Mouse (Mus musculus): Measurements from ENCODE around the gene Fam20a. TPM values are rescaled to one million over a fixed set of nuclear protein-coding genes. Genes with fewer than 3 reads are reported as not detected.
A peak's percentile ranks its signal among the peaks of the same experiment; 100 is the strongest.

Fam20a gene
- polyA plus RNA-seq, 1 experiment from 2014 or later = 1.2 TPM

GRCm38 (mm10) chr11:109745210-109745609, 23.1 kb upstream of the Fam20a start:
- Histone ChIP-seq H3K4me1 (ENCODE audit: control insufficient read depth, insufficient read depth, low read length) (no peaks in the 10 kb centered on the region), H3K4me3 (ENCODE audit: low read depth, low read length) (no peak overlapping the region), H3K27me3 (ENCODE audit: control insufficient read depth, insufficient read depth, low read length) (no peaks in the 10 kb centered on the region; the same call in 1 of the 2 replicates), H3K36me3 (ENCODE audit: control insufficient read depth, insufficient read depth, low read length) (no peaks in the 10 kb centered on the region), H3K9me3 (replicated peaks; ENCODE audit: control insufficient read depth, low read length) (no peaks in the 10 kb centered on the region), H3K4me2 (no peak overlapping the region), H3K27ac (ENCODE audit: low read depth, low read length) (no peak overlapping the region), H3K9ac (ENCODE audit: low read depth, low read length) (no peak overlapping the region)
- WGBS (ENCODE audit: insufficient replicate concordance) = 66% methylated on average over 4 of the region's 4 CpGs
- ATAC-seq (replicated peaks; ENCODE audit: insufficient number of reproducible peaks, low FRiP score, low TSS enrichment) = no peak

GRCm38 (mm10) chr11:109737967-109738366, 15.9 kb upstream of the Fam20a start:
- 54% methylated on average over 3 of the region's 3 CpGs for WGBS (ENCODE audit: insufficient replicate concordance)
- Histone ChIP-seq H3K27ac (ENCODE audit: low read depth, low read length) (no peak overlapping the region), H3K9me3 (replicated peaks; ENCODE audit: control insufficient read depth, low read length) (no peaks in the 10 kb centered on the region), H3K36me3 (ENCODE audit: control insufficient read depth, insufficient read depth, low read length) (no peaks in the 10 kb centered on the region), H3K4me3 (ENCODE audit: low read depth, low read length) (no peak overlapping the region), H3K4me1 (ENCODE audit: control insufficient read depth, insufficient read depth, low read length) (no peaks in the 10 kb centered on the region), H3K9ac (ENCODE audit: low read depth, low read length) (no peak overlapping the region), H3K27me3 (ENCODE audit: control insufficient read depth, insufficient read depth, low read length) (no peaks in the 10 kb centered on the region), H3K4me2 (no peak overlapping the region)
- ATAC-seq (replicated peaks; ENCODE audit: insufficient number of reproducible peaks, low FRiP score, low TSS enrichment) = no peak

- 74% methylated on average over 3 of the region's 3 CpGs for WGBS (ENCODE audit: insufficient replicate concordance)
- H3K4me1 ChIP-seq (ENCODE audit: control insufficient read depth, insufficient read depth, low read length) = no peaks in the 10 kb centered on the region
- no peaks in the 10 kb centered on the region for H3K36me3 ChIP-seq (ENCODE audit: control insufficient read depth, insufficient read depth, low read length)
- ATAC-seq (replicated peaks; ENCODE audit: insufficient number of reproducible peaks, low FRiP score, low TSS enrichment) = no peak
- no peak overlapping the region for H3K4me3 ChIP-seq (ENCODE audit: low read depth, low read length)
- H3K9ac ChIP-seq (ENCODE audit: low read depth, low read length) = no peak overlapping the region
- no peaks in the 10 kb centered on the region for H3K9me3 ChIP-seq (replicated peaks; ENCODE audit: control insufficient read depth, low read length)
- H3K27ac ChIP-seq (ENCODE audit: low read depth, low read length) = no peak overlapping the region
- no peak overlapping the region for H3K4me2 ChIP-seq
- no peaks in the 10 kb centered on the region for H3K27me3 ChIP-seq (ENCODE audit: control insufficient read depth, insufficient read depth, low read length)
Observed at GRCm38 (mm10) chr11:109736406-109736805, 14.3 kb upstream of the Fam20a start.

- ATAC-seq (replicated peaks; ENCODE audit: insufficient number of reproducible peaks, low FRiP score, low TSS enrichment) = no peak
- H3K9me3 ChIP-seq (replicated peaks; ENCODE audit: control insufficient read depth, low read length) = no peaks in the 10 kb centered on the region
- H3K9ac ChIP-seq (ENCODE audit: low read depth, low read length) = no peak overlapping the region
- H3K4me3 ChIP-seq (ENCODE audit: low read depth, low read length) = no peak overlapping the region
- no peak overlapping the region for H3K27ac ChIP-seq (ENCODE audit: low read depth, low read length)
- H3K27me3 ChIP-seq (ENCODE audit: control insufficient read depth, insufficient read depth, low read length) = no peaks in the 10 kb centered on the region
- H3K36me3 ChIP-seq (ENCODE audit: control insufficient read depth, insufficient read depth, low read length) = no peaks in the 10 kb centered on the region
- H3K4me1 ChIP-seq (ENCODE audit: control insufficient read depth, insufficient read depth, low read length) = no peaks in the 10 kb centered on the region
- 96% methylated on average over 1 of the region's 1 CpGs for WGBS (ENCODE audit: insufficient replicate concordance)
- no peak overlapping the region for H3K4me2 ChIP-seq
Observed at GRCm38 (mm10) chr11:109734341-109734740, 12.3 kb upstream of the Fam20a start.

GRCm38 (mm10) chr11:109732726-109733438, 10.8 kb upstream of the Fam20a start:
- no peaks in the 10 kb centered on the region for H3K9me3 ChIP-seq (replicated peaks; ENCODE audit: control insufficient read depth, low read length)
- no peaks in the 10 kb centered on the region for H3K4me1 ChIP-seq (ENCODE audit: control insufficient read depth, insufficient read depth, low read length)
- no peak for ATAC-seq (replicated peaks; ENCODE audit: insufficient number of reproducible peaks, low FRiP score, low TSS enrichment)
- H3K4me3 ChIP-seq (ENCODE audit: low read depth, low read length) = no peak overlapping the region
- no peak overlapping the region for H3K4me2 ChIP-seq
- no peaks in the 10 kb centered on the region for H3K36me3 ChIP-seq (ENCODE audit: control insufficient read depth, insufficient read depth, low read length)
- H3K9ac ChIP-seq (ENCODE audit: low read depth, low read length) = no peak overlapping the region
- 73% methylated on average over 8 of the region's 8 CpGs for WGBS (ENCODE audit: insufficient replicate concordance)
- no peaks in the 10 kb centered on the region for H3K27me3 ChIP-seq (ENCODE audit: control insufficient read depth, insufficient read depth, low read length)
- H3K27ac ChIP-seq (ENCODE audit: low read depth, low read length) = no peak overlapping the region

- Histone ChIP-seq H3K9ac (ENCODE audit: low read depth, low read length) (no peak overlapping the region), H3K4me1 (ENCODE audit: control insufficient read depth, insufficient read depth, low read length) (no peaks in the 10 kb centered on the region), H3K27me3 (ENCODE audit: control insufficient read depth, insufficient read depth, low read length) (no peaks in the 10 kb centered on the region), H3K9me3 (replicated peaks; ENCODE audit: control insufficient read depth, low read length) (no peaks in the 10 kb centered on the region), H3K36me3 (ENCODE audit: control insufficient read depth, insufficient read depth, low read length) (no peaks in the 10 kb centered on the region), H3K27ac (ENCODE audit: low read depth, low read length) (no peak overlapping the region), H3K4me3 (ENCODE audit: low read depth, low read length) (no peak overlapping the region), H3K4me2 (no peak overlapping the region)
- no peak for ATAC-seq (replicated peaks; ENCODE audit: insufficient number of reproducible peaks, low FRiP score, low TSS enrichment)
- 73% methylated on average over 3 of the region's 3 CpGs for WGBS (ENCODE audit: insufficient replicate concordance)
Observed at GRCm38 (mm10) chr11:109728371-109728770, 6.3 kb upstream of the Fam20a start.

GRCm38 (mm10) chr11:109722711-109723110, 632 bp upstream of the Fam20a start:
- Histone ChIP-seq H3K9ac (ENCODE audit: low read depth, low read length) (no peak overlapping the region), H3K36me3 (ENCODE audit: control insufficient read depth, insufficient read depth, low read length) (no peaks in the 10 kb centered on the region), H3K4me3 (ENCODE audit: low read depth, low read length) (no peak overlapping the region), H3K27me3 (ENCODE audit: control insufficient read depth, insufficient read depth, low read length) (peaks cover 13% of the 10 kb centered on the region; the same call in 1 of the 2 replicates), H3K9me3 (replicated peaks; ENCODE audit: control insufficient read depth, low read length) (no peaks in the 10 kb centered on the region), H3K4me2 (0 out of 2 replicates have a peak overlapping the region, but pooled peaks have one; percentile 98), H3K27ac (ENCODE audit: low read depth, low read length) (no peak overlapping the region), H3K4me1 (ENCODE audit: control insufficient read depth, insufficient read depth, low read length) (0 out of 2 replicates have a peak, but pooled peaks cover 8% of the 10 kb centered on the region)
- 34% methylated on average over 4 of the region's 4 CpGs for WGBS (ENCODE audit: insufficient replicate concordance)
- no peak for ATAC-seq (replicated peaks; ENCODE audit: insufficient number of reproducible peaks, low FRiP score, low TSS enrichment)

GRCm38 (mm10) chr11:109721320-109721780, 729 bp downstream of the Fam20a start:
- Histone ChIP-seq H3K4me2 (peak overlapping the region; percentile 98), H3K4me1 (ENCODE audit: control insufficient read depth, insufficient read depth, low read length) (0 out of 2 replicates have a peak, but pooled peaks cover 8% of the 10 kb centered on the region), H3K27me3 (ENCODE audit: control insufficient read depth, insufficient read depth, low read length) (peaks cover 13% of the 10 kb centered on the region; the same call in 1 of the 2 replicates), H3K4me3 (ENCODE audit: low read depth, low read length) (peak overlapping the region; percentile 52), H3K27ac (ENCODE audit: low read depth, low read length) (no peak overlapping the region), H3K9me3 (replicated peaks; ENCODE audit: control insufficient read depth, low read length) (no peaks in the 10 kb centered on the region), H3K36me3 (ENCODE audit: control insufficient read depth, insufficient read depth, low read length) (no peaks in the 10 kb centered on the region), H3K9ac (ENCODE audit: low read depth, low read length) (peak overlapping the region; percentile 49)
- ATAC-seq (replicated peaks; ENCODE audit: insufficient number of reproducible peaks, low FRiP score, low TSS enrichment) = peak; percentile 51; the same call in 1 of the 2 replicates
- 1% methylated on average over 40 of the region's 40 CpGs for WGBS (ENCODE audit: insufficient replicate concordance)
